Mouse (Mus musculus) liver, adult 2 months (tissue): ENCODE data around the gene Trex1.

ENCODE experiments used
- CTCF ChIP-seq: fragments of 200-500 bp; IDR thresholded peaks from 2 replicates; pipeline ENCODE4 v1.5.1; 2011; ENCODE audit warnings: low read depth, low read length, control low read depth
- POLR2A ChIP-seq: fragments of 200-500 bp; IDR thresholded peaks from 2 replicates; pipeline ENCODE4 v1.6.1; 2011; ENCODE audit warnings: low read length, control low read depth; ENCODE audit not compliant: insufficient read depth; ENCODE audit errors: extremely low read depth

- TF ChIP-seq POLR2A (no peak), CTCF (no peak)
Observed at GRCm38 (mm10) chr9:109028919-109029318, 30.6 kb downstream of the Trex1 start.
